Mouse (Mus musculus): ENCODE data around the gene Celf2.

GRCm38 (mm10) chr2:6790876-6791275 is 718.5 kb downstream of the Celf2 start:
- TF ChIP-seq CTCF (IDR thresholded peaks at IDR 0.05; ENCODE audit: extremely low read depth, insufficient read depth, insufficient read length, insufficient replicate concordance) (no peak), POLR2A (IDR thresholded peaks at IDR 0.05; ENCODE audit: low read depth, low read length) (no peak)
